Mouse (Mus musculus): ENCODE results near the gene Arl3.

- TF ChIP-seq CTCF (IDR thresholded peaks at IDR 0.05; ENCODE audit: low read depth), result peak; percentile 72
- no peak for TF ChIP-seq EP300 (optimal IDR thresholded peaks at IDR 0.05)
Measured at GRCm38 (mm10) chr19:46538213-46538612, 34.8 kb downstream of the Arl3 start.

Data from stomach, postnatal 0 days (tissue).